Mouse (Mus musculus) ES-E14 (cell line): ENCODE measurements around the gene R3hdm2. TPM values are rescaled to one million over a fixed set of nuclear protein-coding genes. Genes with fewer than 3 reads are reported as not detected.
A peak's percentile ranks its signal among the peaks of the same experiment; 100 is the strongest.

Experiments
- DNase-seq: peaks from one replicate; pipeline ENCODE4 v3.0.0-alpha.2; 2013; ENCODE audit warnings: low read depth, low spot score
- H3K27ac ChIP-seq: 2 replicates; pipeline ENCODE4 v1.5.1; 2012; ENCODE audit warnings: low read depth, mild to moderate bottlenecking, low read length, moderate library complexity, mixed read lengths; ENCODE audit not compliant: poor library complexity, insufficient read depth, severe bottlenecking
- H3K36me3 ChIP-seq: 2 replicates; pipeline ENCODE4 v1.6.1; 2012; ENCODE audit warnings: mild to moderate bottlenecking, low read length, moderate library complexity, mixed read lengths; ENCODE audit not compliant: control insufficient read depth, poor library complexity, insufficient read depth, severe bottlenecking
- H3K4me1 ChIP-seq, 2 experiments: fragments of 150-350 bp in 1 of 2; sonication (generic) in 1 of 2; 2 replicates each; pipeline ENCODE4 v1.6.1; 2012; ENCODE audit warnings: low read length in 2 of 2, mild to moderate bottlenecking in 1 of 2, mixed read lengths in 1 of 2; ENCODE audit not compliant: control insufficient read depth in 2 of 2, insufficient read depth in 2 of 2, poor library complexity in 1 of 2
- H3K4me3 ChIP-seq, 2 experiments: fragments of 150-350 bp in 1 of 2; sonication (generic) in 1 of 2; 2 replicates each; pipeline ENCODE4 v1.5.1; 2012; ENCODE audit warnings: low read length in 2 of 2, low read depth in 1 of 2, mild to moderate bottlenecking in 1 of 2, mixed read lengths in 1 of 2; ENCODE audit not compliant: insufficient read depth in 1 of 2, poor library complexity in 1 of 2, severe bottlenecking in 1 of 2
- H3K9ac ChIP-seq: 2 replicates; pipeline ENCODE4 v1.6.1; 2012; ENCODE audit warnings: low read depth, mild to moderate bottlenecking, low read length, mixed read lengths; ENCODE audit not compliant: poor library complexity, insufficient read depth, severe bottlenecking
- H3K9me3 ChIP-seq: fragments of 150-350 bp; sonication (generic); 2 replicates; pipeline ENCODE4 v1.6.1; 2012; ENCODE audit warnings: low read depth, mild to moderate bottlenecking, low read length; ENCODE audit not compliant: control insufficient read depth, insufficient read depth
- CHD2 ChIP-seq: IDR thresholded peaks from 2 replicates; pipeline ENCODE4 v1.6.1; 2014; ENCODE audit warnings: mild to moderate bottlenecking, low read depth, low read length, inconsistent platforms
- HCFC1 ChIP-seq: IDR thresholded peaks from 2 replicates; pipeline ENCODE4 v1.6.1; 2012; ENCODE audit warnings: low read length, inconsistent platforms, borderline replicate concordance; ENCODE audit not compliant: insufficient read depth
- MAFK ChIP-seq: IDR thresholded peaks from 2 replicates; pipeline ENCODE4 v1.6.1; 2014; ENCODE audit warnings: mild to moderate bottlenecking, low read depth, low read length, inconsistent platforms; ENCODE audit not compliant: insufficient read depth
- ZC3H11A ChIP-seq: IDR thresholded peaks from 2 replicates; pipeline ENCODE4 v1.6.1; 2012; ENCODE audit warnings: low read depth, mild to moderate bottlenecking, inconsistent platforms, low read length, borderline replicate concordance
- ZNF384 ChIP-seq: IDR thresholded peaks from 2 replicates; pipeline ENCODE4 v1.6.1; 2012; ENCODE audit warnings: low read depth, low read length, inconsistent platforms
- in situ Hi-C, 2 experiments: fragments of 600-800 bp; cut with MboI; formaldehyde crosslinking; loops; one replicate each; pipeline ENCODE4 v1.15.1; 2025; ENCODE audit warnings: low sequenced_read_pairs in 2 of 2, inconsistent platforms in 1 of 2; ENCODE audit not compliant: unreplicated experiment in 2 of 2
- total RNA-seq: library from RNA; depleted of rRNA; stranded (reverse); fragments of 300-350 nt; gene quantifications from 2 replicates; pipeline ENCODE4 v1.2.3, GENCODE M21; 2012

Gene R3hdm2
- total RNA-seq, 1 experiment: 25.5 TPM

- Histone ChIP-seq H3K36me3 (no peaks in the 10 kb centered on the region), H3K9me3 (no peaks in the 10 kb centered on the region), H3K4me3 (no peak overlapping the region), H3K9ac (no peak overlapping the region), H3K27ac (no peak overlapping the region), H3K4me1 (peaks cover 3 to 11% of the 10 kb centered on the region in 2 experiments)
- in situ Hi-C loops: no loop called here
- TF ChIP-seq MAFK: no peak
- no peak for TF ChIP-seq HCFC1
- TF ChIP-seq CHD2: no peak
- no peak for TF ChIP-seq ZC3H11A
- no peak for TF ChIP-seq ZNF384
- no peak for DNase-seq
Observed at GRCm38 (mm10) chr10:127420676-127421353, 40.7 kb downstream of the R3hdm2 start.

GRCm38 (mm10) chr10:127422047-127422446 is 41.9 kb downstream of the R3hdm2 start:
- in situ Hi-C loops: no loop called here
- Histone ChIP-seq H3K4me1 (peaks cover 10 to 16% of the 10 kb centered on the region in 2 experiments), H3K36me3 (no peaks in the 10 kb centered on the region), H3K9me3 (no peaks in the 10 kb centered on the region), H3K27ac (no peak overlapping the region), H3K9ac (no peak overlapping the region), H3K4me3 (no peak overlapping the region)
- TF ChIP-seq MAFK (no peak), HCFC1 (no peak), ZC3H11A (no peak), ZNF384 (no peak), CHD2 (no peak)
- no peak for DNase-seq

GRCm38 (mm10) chr10:127425794-127426193 is 45.7 kb downstream of the R3hdm2 start:
- no peak overlapping the region for H3K4me3 ChIP-seq
- H3K9ac ChIP-seq: no peak overlapping the region
- no peak for DNase-seq
- no peaks in the 10 kb centered on the region for H3K9me3 ChIP-seq
- H3K4me1 ChIP-seq: peaks cover 11 to 16% of the 10 kb centered on the region in 2 experiments
- in situ Hi-C loops: no loop called here
- peak overlapping the region; percentile 33; the same call in 1 of the 2 replicates for H3K27ac ChIP-seq
- no peak for TF ChIP-seq ZC3H11A
- no peak for TF ChIP-seq MAFK
- no peak for TF ChIP-seq ZNF384
- TF ChIP-seq HCFC1: no peak
- TF ChIP-seq CHD2: no peak
- H3K36me3 ChIP-seq: no peaks in the 10 kb centered on the region

- peak; percentile 11 for DNase-seq
- Histone ChIP-seq H3K36me3 (no peaks in the 10 kb centered on the region), H3K4me3 (no peak overlapping the region), H3K9ac (no peak overlapping the region), H3K4me1 (peaks cover 11 to 16% of the 10 kb centered on the region in 2 experiments), H3K9me3 (no peaks in the 10 kb centered on the region), H3K27ac (peak overlapping the region; percentile 17; the same call in 1 of the 2 replicates)
- TF ChIP-seq MAFK (no peak), ZC3H11A (no peak), HCFC1 (no peak), CHD2 (no peak), ZNF384 (no peak)
- in situ Hi-C loops: no loop called here
Observed at GRCm38 (mm10) chr10:127426670-127427069, 46.5 kb downstream of the R3hdm2 start.
